Mouse (Mus musculus) C2C12 (cell line): Measurements from ENCODE around the gene Sco1.

Source experiments
- CTCF ChIP-seq: IDR thresholded peaks from one replicate; pipeline ENCODE4 v1.5.1; 2011; ENCODE audit not compliant: control insufficient read depth, insufficient read depth, insufficient read length
- USF1 ChIP-seq: IDR thresholded peaks from one replicate; pipeline ENCODE4 v1.6.1; 2011; ENCODE audit warnings: low read depth, mild to moderate bottlenecking, control low read depth, moderate library complexity

DNA sequence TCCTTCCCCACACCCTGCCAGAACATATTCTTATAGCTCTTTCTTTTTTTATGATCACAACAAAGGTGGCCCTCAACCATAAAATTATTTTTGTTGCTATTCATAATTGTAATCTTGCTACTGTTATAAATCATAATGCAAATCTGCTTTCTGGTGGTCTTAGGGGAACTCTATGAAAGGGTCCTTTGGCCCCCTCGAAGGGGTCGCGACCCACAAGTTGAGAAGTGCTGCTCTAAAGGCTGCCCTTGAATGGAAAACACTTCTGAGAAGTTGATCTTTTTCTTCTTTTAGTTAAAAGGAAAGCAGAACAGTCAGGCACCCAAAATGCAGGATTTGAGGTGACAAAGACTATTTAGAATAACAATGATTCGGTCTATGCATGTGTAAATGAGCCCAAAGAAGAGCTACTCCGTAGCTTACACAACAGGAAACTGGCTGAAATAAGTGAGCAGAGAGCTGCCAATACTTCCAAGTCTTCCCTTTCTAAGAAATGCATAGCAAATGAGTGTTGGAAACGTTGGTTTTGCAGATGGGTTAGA lies 28.6 kb upstream of the Sco1 start:
- TF ChIP-seq USF1 = no peak
- TF ChIP-seq CTCF = no peak
